Mouse (Mus musculus): Measurements from ENCODE around the gene Trim26. TPM values are rescaled to one million over a fixed set of nuclear protein-coding genes. Genes with fewer than 3 reads are reported as not detected.
A peak's percentile ranks its signal among the peaks of the same experiment; 100 is the strongest.

The Trim26 gene
- polyA plus RNA-seq, 1 experiment from 2014 or later: 36.5 TPM

- ATAC-seq (ENCODE audit: low FRiP score, low TSS enrichment): no peak
Measured at GRCm38 (mm10) chr17:36900001-36900400, 63.1 kb downstream of the Trim26 start.

DNA sequence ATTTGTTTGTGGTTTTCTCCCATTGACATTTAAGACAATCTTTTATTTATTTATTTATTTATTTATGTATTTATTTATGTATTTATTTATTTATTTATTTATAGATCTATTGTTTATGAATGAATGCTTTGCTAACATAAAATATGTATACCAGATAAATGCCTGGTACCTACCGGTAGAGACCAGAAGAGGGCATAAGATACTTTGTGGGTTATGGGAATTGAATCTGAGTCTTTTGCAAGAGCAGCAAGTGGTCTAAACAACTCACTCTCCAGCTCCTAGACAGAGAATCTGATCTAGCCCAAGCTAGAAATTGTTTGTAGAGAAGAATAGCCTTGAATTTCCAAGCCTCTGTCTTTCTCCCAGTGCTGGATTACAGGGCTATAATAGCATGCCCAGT, 63.8 kb downstream of the Trim26 start:
- WGBS: 31% methylated on average over 1 of the region's 1 CpGs
- Histone ChIP-seq H3K9me3 (ENCODE audit: control insufficient read depth, low read length) (no peaks in the 10 kb centered on the region), H3K27me3 (ENCODE audit: control insufficient read depth, insufficient read depth, low read length) (no peaks in the 10 kb centered on the region), H3K4me2 (ENCODE audit: low read length) (no peak overlapping the region), H3K36me3 (ENCODE audit: control insufficient read depth, insufficient read depth, low read length) (no peaks in the 10 kb centered on the region), H3K9ac (replicated peaks; ENCODE audit: low read length) (no peak overlapping the region), H3K4me1 (ENCODE audit: control insufficient read depth, insufficient read depth, low read length) (no peaks in the 10 kb centered on the region), H3K4me3 (replicated peaks; ENCODE audit: low read depth, low read length) (no peak overlapping the region), H3K27ac (replicated peaks; ENCODE audit: low read depth, low read length) (no peak overlapping the region)
- DNase-seq (peak; percentile 38), ATAC-seq (ENCODE audit: low FRiP score, low TSS enrichment) (no peak)

More at GRCm38 (mm10) chr17:36900001-36900400, 63.1 kb downstream of the Trim26 start:
- H3K36me3 ChIP-seq (ENCODE audit: control insufficient read depth, insufficient read depth, low read length): no peaks in the 10 kb centered on the region
- no peak overlapping the region for H3K27ac ChIP-seq (replicated peaks; ENCODE audit: low read depth, low read length)
- H3K27me3 ChIP-seq (ENCODE audit: control insufficient read depth, insufficient read depth, low read length): no peaks in the 10 kb centered on the region
- H3K4me1 ChIP-seq (ENCODE audit: control insufficient read depth, insufficient read depth, low read length): no peaks in the 10 kb centered on the region
- no peaks in the 10 kb centered on the region for H3K9me3 ChIP-seq (ENCODE audit: control insufficient read depth, low read length)
- DNase-seq: no peak
- no peak overlapping the region for H3K4me3 ChIP-seq (replicated peaks; ENCODE audit: low read depth, low read length)
- H3K4me2 ChIP-seq (ENCODE audit: low read length): no peak overlapping the region
- 88% methylated on average over 5 of the region's 5 CpGs for WGBS
- H3K9ac ChIP-seq (replicated peaks; ENCODE audit: low read length): no peak overlapping the region

GRCm38 (mm10) chr17:36903651-36904050, 66.7 kb downstream of the Trim26 start:
- no peak overlapping the region for H3K27ac ChIP-seq (replicated peaks; ENCODE audit: low read depth, low read length)
- no peak for DNase-seq
- WGBS: 74% methylated on average over 3 of the region's 3 CpGs
- no peak overlapping the region for H3K9ac ChIP-seq (replicated peaks; ENCODE audit: low read length)
- no peaks in the 10 kb centered on the region for H3K36me3 ChIP-seq (ENCODE audit: control insufficient read depth, insufficient read depth, low read length)
- no peak overlapping the region for H3K4me3 ChIP-seq (replicated peaks; ENCODE audit: low read depth, low read length)
- no peaks in the 10 kb centered on the region for H3K4me1 ChIP-seq (ENCODE audit: control insufficient read depth, insufficient read depth, low read length)
- no peak overlapping the region for H3K4me2 ChIP-seq (ENCODE audit: low read length)
- no peaks in the 10 kb centered on the region for H3K9me3 ChIP-seq (ENCODE audit: control insufficient read depth, low read length)
- no peak for ATAC-seq (ENCODE audit: low FRiP score, low TSS enrichment)
- H3K27me3 ChIP-seq (ENCODE audit: control insufficient read depth, insufficient read depth, low read length): no peaks in the 10 kb centered on the region

DNA sequence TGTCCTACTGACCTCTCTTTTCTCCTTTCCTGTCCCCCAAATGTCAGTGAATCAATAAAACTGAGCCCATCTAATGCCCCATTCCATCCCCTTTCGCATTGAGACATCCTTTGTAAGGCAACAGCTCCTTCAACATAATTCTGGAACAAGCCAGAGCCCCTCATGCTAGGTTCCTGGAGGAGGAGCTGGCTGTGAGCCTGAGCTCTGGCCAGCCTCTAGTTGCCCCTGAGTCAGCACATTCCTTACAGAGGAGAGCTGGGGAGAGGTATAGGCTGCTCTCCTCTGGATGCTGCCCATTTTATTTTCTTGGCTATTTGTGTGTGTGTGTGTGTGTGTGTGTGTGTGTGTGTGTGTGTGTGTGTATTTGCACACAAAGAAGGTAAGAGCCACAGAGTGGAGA, 71.3 kb downstream of the Trim26 start:
- H3K4me1 ChIP-seq (ENCODE audit: control insufficient read depth, insufficient read depth, low read length): no peaks in the 10 kb centered on the region
- no peaks in the 10 kb centered on the region for H3K27me3 ChIP-seq (ENCODE audit: control insufficient read depth, insufficient read depth, low read length)
- no peak overlapping the region for H3K4me2 ChIP-seq (ENCODE audit: low read length)
- H3K36me3 ChIP-seq (ENCODE audit: control insufficient read depth, insufficient read depth, low read length): no peaks in the 10 kb centered on the region
- ATAC-seq (ENCODE audit: low FRiP score, low TSS enrichment) (no peak), DNase-seq (no peak)
- 51% methylated on average over 1 of the region's 1 CpGs for WGBS
- H3K9me3 ChIP-seq (ENCODE audit: control insufficient read depth, low read length): no peaks in the 10 kb centered on the region
- no peak overlapping the region for H3K4me3 ChIP-seq (replicated peaks; ENCODE audit: low read depth, low read length)
- no peak overlapping the region for H3K27ac ChIP-seq (replicated peaks; ENCODE audit: low read depth, low read length)
- H3K9ac ChIP-seq (replicated peaks; ENCODE audit: low read length): no peak overlapping the region

Other genes with a start within 250 kb of the Trim26 start
- not detected in 2 replicates for gene H2-M9, start 194.5 kb upstream of the Trim26 start, polyA plus RNA-seq (2014; fragmentation: Nextera tagmentation; extraction: Ambion mirVana)
- not detected in 2 replicates for gene H2-M1, start 164.9 kb upstream of the Trim26 start, polyA plus RNA-seq (2014; fragmentation: Nextera tagmentation; extraction: Ambion mirVana)
- gene H2-M10.5, start 64.2 kb upstream of the Trim26 start, polyA plus RNA-seq (2014; fragmentation: Nextera tagmentation; extraction: Ambion mirVana): not detected in 2 replicates
- not detected in 2 replicates for gene H2-M10.6, start 25.0 kb upstream of the Trim26 start, polyA plus RNA-seq (2014; fragmentation: Nextera tagmentation; extraction: Ambion mirVana)
- gene Trim15, start 30.1 kb downstream of the Trim26 start, polyA plus RNA-seq (2014; fragmentation: Nextera tagmentation; extraction: Ambion mirVana): 0.33 and 0.58 TPM in 2 replicates
- 0.78 and 1.1 TPM in 2 replicates for gene Trim10, start 32.4 kb downstream of the Trim26 start, polyA plus RNA-seq (2014; fragmentation: Nextera tagmentation; extraction: Ambion mirVana)
- not detected in 2 replicates for gene Trim40, start 53.0 kb downstream of the Trim26 start, polyA plus RNA-seq (2014; fragmentation: Nextera tagmentation; extraction: Ambion mirVana)
- not detected in 2 replicates for gene Trim31, start 61.0 kb downstream of the Trim26 start, polyA plus RNA-seq (2014; fragmentation: Nextera tagmentation; extraction: Ambion mirVana)
- 1.1 and 1.7 TPM in 2 replicates for gene Rnf39, start 105.8 kb downstream of the Trim26 start, polyA plus RNA-seq (2014; fragmentation: Nextera tagmentation; extraction: Ambion mirVana)
- gene Ppp1r11, start 114.6 kb downstream of the Trim26 start, polyA plus RNA-seq (2014; fragmentation: Nextera tagmentation; extraction: Ambion mirVana): 176 and 215 TPM in 2 replicates
- gene Znrd1, start 121.4 kb downstream of the Trim26 start, polyA plus RNA-seq (2014; fragmentation: Nextera tagmentation; extraction: Ambion mirVana): 64.7 and 69.4 TPM in 2 replicates
- gene Znrd1as, start 121.5 kb downstream of the Trim26 start, polyA plus RNA-seq (2014; fragmentation: Nextera tagmentation; extraction: Ambion mirVana): 2.9 and 6.1 TPM in 2 replicates
- 0.32 and 0.76 TPM in 2 replicates for gene 2410137M14Rik, start 144.1 kb downstream of the Trim26 start, polyA plus RNA-seq (2014; fragmentation: Nextera tagmentation; extraction: Ambion mirVana)
- gene H2-M5, start 152.4 kb downstream of the Trim26 start, polyA plus RNA-seq (2014; fragmentation: Nextera tagmentation; extraction: Ambion mirVana): 1.8 and 2.0 TPM in 2 replicates
- 283 and 301 TPM in 2 replicates for gene Zfp57, start 164.0 kb downstream of the Trim26 start, polyA plus RNA-seq (2014; fragmentation: Nextera tagmentation; extraction: Ambion mirVana)
- gene Mog, start 186.3 kb downstream of the Trim26 start, polyA plus RNA-seq (2014; fragmentation: Nextera tagmentation; extraction: Ambion mirVana): 1.9 and 2.2 TPM in 2 replicates
- gene Gabbr1, start 208.8 kb downstream of the Trim26 start, polyA plus RNA-seq (2014; fragmentation: Nextera tagmentation; extraction: Ambion mirVana): 103 and 123 TPM in 2 replicates

Measured in midbrain, embryonic 14.5 days (tissue).